Mouse (Mus musculus): ENCODE data around the gene Rtkn. TPM values are rescaled to one million over a fixed set of nuclear protein-coding genes. Genes with fewer than 3 reads are reported as not detected.
A peak's percentile ranks its signal among the peaks of the same experiment; 100 is the strongest.

Gene Rtkn
- total RNA-seq, 2 experiments from 2014 or later: 10.9 to 19.8 TPM

DNA sequence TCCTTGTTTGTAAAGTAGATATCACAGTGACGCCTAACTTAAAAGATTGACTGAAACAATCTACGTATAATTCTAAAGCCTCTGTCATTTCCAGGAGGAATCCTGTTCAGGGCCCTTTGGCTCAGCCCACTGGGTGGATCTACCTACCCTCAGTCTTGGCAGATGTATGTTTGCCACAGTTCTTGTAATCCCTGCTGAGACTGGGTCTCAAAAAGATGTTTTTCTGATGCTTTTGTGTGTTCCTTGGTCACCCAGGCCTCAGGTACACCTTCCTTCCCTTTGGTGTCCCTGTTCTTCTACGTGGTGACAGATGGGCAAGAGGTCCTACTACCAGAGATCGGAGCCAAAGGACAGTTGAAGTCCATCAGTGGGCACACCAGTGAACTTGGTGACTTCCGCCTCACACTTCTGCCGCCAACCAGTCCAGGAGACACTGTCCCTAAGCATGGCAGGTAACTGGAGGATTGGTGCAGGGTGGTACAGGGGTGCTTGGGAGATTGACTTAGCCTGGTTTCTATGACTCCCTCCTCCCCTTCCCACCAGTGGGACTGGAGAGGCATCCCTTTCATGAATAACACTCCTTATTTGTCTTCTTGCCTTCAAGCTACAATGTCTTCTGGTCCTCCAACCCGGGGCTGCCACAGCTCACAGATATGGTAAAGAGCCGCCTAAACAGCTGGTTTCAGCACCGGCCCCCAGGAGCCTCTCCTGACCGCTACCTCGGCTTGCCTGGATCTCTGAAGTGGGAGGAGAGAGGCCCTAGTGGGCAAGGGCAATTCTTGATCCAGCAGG lies 18.7 kb upstream of the Rtkn start:
- DNase-seq: no peak

DNA sequence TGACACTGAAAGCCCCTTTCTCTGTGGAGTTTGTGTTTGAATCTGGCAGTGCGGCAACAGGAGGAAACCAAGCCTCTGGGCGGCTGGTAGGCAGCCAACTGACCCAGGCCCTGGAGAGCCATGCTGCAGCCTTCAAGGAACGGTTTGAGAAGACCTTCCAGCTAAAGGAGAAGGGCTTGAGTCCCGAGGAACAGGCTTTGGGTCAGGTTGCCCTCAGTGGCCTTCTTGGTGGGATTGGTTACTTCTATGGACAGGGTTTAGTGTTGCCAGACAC lies 18.2 kb upstream of the Rtkn start:
- no peak for DNase-seq

DNA sequence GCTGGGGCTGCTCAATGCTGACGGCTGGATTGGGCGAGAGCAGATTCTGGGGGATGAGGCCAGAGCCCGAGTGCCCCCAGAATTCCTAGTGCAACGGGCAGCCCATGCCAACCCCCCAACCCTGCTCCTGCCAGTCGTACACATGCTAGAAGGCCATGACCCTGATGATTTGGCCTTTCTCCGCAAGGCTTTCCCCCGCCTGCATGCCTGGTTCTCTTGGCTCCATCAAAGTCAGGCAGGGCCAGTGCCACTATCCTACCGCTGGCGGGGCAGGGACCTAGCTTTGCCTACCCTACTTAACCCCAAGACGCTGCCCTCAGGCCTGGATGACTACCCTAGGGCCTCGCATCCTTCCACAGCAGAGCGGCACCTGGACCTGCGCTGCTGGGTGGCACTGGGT lies 17.6 kb upstream of the Rtkn start:
- DNase-seq: peak; percentile 35

- no peak for DNase-seq
Measured at GRCm38 (mm10) chr6:83118369-83118768, 16.9 kb upstream of the Rtkn start.

DNA sequence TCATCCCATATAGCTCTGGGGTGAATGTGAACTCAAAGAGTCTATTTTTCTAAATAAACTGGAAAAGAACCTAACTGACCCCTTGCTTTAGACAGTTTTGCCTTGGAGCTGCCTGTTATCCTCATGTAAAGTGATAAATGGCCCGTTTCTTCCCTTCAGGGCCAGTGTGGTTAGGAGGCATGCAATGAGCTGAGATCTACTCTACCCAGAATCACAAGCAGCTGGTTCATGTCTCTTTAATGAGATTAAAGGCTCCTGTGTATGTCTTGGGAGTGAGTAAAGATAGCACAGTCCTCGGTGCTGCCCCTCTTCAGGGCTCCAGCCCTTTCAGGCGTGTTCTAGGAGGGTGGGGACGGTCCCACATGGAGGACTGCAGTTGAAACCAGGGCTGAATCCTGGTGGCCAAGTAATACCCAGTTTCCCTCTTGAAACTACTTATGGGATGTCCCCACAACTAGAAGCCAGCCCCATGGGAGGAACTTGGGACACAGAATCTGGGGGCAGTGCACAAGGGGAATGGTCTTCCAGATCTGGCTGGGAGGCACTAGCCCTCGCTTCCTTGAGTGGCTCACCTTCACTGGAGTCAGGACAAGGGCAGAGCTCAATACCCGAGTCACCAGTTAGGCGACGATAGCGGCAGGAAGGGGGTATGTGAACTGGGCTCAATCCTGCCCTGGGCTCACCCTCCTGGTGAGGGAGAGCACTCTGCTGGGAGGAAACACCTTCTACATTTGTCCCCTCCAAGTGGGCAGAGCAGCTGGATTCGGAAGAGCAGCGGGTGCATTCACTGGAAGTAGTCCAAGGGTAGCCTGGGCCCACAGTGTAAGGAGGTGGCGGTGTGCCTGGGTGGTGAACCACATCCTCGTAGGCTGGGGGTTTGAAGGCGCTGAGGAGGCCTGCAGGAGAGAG lies 16.2 kb upstream of the Rtkn start:
- DNase-seq: no peak

DNA sequence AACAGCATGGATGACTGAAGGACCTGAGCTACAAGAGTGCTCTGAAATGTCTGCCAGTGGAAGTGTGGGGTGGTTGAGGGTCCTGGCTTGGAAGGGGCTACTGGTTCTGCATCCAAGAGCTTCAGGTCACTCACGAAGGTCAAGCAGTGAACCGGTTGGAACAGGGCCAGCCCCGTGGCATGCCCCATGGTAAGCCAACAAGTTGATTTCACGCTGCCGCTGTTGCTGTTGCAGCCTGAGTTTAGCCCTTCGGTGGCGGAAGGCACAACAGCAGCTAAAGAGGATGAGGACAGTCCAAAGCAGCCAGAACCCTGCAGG lies 15.6 kb upstream of the Rtkn start:
- peak; percentile 58 for DNase-seq

DNA sequence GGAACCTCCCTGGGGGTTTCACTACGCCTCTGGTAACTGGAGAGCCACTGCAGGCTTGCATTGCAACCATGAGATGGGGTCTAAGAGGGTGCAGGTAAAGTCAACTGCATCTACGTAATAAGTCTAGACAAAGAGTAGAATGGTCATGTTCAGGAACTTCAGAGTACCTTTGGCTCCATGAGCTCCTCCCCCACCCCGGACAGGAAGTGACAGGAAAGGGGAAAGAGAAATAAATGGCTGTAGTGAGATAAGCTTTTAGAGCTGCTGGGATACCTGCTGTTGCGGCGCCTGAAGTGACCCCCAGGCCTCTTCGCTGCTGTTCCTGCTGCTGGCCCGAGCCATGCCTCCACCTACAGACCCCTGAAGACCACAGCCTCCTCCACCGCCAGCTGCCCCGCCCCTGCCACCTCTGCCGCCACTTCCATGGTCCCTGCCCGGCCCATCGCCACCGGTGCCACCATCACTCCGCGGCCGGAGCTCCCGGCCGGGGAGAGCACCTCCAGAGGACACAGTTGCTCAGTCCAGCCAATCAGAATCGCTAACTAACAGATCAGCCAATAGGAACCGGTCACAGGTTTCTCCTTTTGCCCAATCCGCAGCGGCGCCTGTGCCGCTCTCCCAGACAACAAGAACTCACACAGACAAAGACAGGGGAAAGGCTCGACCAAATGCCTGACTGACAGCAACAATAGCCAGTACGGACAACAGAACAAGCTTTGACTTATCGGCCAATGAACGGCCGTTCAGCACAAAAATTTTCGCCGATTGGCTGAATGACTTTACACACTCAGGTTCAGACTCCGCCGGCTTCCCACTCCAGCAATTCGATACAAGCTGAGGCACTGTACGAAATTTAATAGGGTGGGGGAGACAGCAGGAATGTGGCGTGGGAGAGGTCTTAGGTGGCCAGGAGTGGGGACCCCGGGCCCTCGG lies 14.1 kb upstream of the Rtkn start, which contains the start of gene Wbp1:
Gene Wbp1 (minus strand): TSS at position 630 of the 933 bp plus-strand sequence.
- peak; percentile 94 for DNase-seq

GRCm38 (mm10) chr6:83121863-83122710 lies 13.2 kb upstream of the Rtkn start:
- peak; percentile 34 for DNase-seq

DNA sequence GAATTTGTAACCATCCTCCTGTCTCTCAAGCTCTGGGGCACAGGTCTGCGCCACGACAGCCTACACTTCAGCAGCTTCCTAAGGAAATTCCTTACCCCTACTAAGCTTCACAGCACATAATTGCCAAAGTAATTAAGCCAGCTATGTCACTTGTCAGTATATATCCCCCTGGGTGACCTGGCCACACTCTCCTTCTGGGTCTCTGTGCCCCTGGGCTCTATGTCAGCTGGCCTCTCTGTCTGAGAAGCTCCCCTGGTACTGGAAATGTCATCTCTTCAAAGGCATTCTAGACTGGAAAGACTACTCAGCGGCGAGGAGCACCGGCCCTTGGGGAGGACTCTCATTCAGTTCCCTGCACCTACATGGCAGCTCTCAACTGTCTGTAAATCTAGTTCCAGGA lies 12.3 kb upstream of the Rtkn start:
- no peak for DNase-seq

GRCm38 (mm10) chr6:83124851-83125312 lies 10.4 kb upstream of the Rtkn start:
- DNase-seq: peak; percentile 93

- DNase-seq: no peak
Measured at GRCm38 (mm10) chr6:83125331-83125730, 9.9 kb upstream of the Rtkn start, which contains the start of gene Ino80b. Gene Ino80b (minus strand): TSS chr6:83125431.

GRCm38 (mm10) chr6:83127419-83127818 lies 7.8 kb upstream of the Rtkn start:
- no peak for DNase-seq

DNA sequence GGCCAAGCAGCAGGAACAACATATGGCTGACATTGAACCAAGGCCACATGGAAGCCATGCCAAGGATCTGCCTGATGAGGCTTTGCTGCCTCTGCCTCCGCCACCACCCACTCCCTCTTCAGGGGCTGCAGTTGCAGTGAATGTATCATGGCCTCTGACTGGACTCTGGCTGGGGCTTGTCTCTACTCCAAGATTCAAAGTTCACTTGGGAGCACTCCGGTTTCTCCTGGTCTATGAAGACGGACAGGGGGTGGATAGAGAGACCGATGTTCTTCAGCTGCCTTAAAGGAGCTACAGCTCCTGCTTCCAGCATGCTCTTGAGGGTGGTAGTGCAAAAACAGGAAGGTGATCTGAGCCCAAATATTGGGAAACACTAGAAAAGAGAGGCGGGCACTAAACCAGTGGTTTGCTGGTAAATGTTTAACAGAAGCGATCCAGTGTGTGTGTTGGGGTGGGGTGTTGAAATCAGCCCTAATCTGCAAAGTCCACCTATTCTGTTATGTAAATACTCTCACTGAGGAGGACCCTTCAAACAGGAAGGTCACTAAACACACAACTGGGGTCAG lies 3.7 kb upstream of the Rtkn start:
- DNase-seq: no peak

GRCm38 (mm10) chr6:83132176-83132919 lies 2.9 kb upstream of the Rtkn start:
- DNase-seq: no peak

GRCm38 (mm10) chr6:83134226-83134625 lies 1.0 kb upstream of the Rtkn start:
- DNase-seq: no peak

DNA sequence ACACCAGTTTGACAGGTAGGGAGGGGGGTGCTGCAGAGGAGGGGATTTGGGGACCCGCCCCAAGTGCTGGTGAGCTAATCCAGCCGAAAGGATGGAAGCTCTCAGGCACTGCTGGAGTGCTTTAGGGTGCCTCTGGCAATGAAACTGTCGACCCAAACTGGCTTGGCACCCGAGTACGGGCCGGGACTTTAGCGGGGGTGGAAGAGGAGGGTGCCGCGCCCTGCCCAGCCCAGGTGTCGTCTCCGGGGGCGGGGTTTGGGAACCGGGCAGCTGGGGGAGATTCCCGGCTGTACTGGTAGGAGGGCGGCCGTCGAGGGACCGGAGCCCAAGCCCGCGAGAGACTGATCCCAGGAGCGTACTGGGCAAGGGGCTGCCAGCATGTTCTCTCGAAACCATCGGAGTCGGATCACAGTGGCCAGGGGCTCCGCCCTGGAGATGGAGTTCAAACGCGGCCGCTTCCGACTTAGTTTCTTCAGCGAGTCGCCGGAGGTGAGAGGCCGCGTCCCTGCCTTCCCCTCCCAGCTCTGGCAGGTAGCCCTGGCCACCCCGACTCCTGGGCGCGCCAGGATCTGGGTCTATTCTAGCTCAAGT lies 403 bp downstream of the Rtkn start:
- peak; percentile 68 for DNase-seq

GRCm38 (mm10) chr6:83136291-83136880 lies 1.1 kb downstream of the Rtkn start:
- no peak for DNase-seq

GRCm38 (mm10) chr6:83136881-83137575 lies 1.8 kb downstream of the Rtkn start:
- DNase-seq: peak; percentile 80

- DNase-seq: peak; percentile 95
Measured at GRCm38 (mm10) chr6:83137576-83137950, 2.3 kb downstream of the Rtkn start.

All from adrenal gland, postnatal 10 days (tissue).